Mouse (Mus musculus): ENCODE data around the gene Klk10.

Klk10 gene

GRCm38 (mm10) chr7:43796355-43796754 is 15.5 kb downstream of the Klk10 start:
- DNase-seq (ENCODE audit: low spot score): no peak

GRCm38 (mm10) chr7:43797333-43797769 is 16.5 kb downstream of the Klk10 start, which contains the start of gene Klk8:
Klk8 (plus strand) TSS chr7:43797577.
- peak; percentile 50 for DNase-seq (ENCODE audit: low spot score)

- DNase-seq (ENCODE audit: low spot score): peak; percentile 31
Measured at GRCm38 (mm10) chr7:43797844-43798462, 17.1 kb downstream of the Klk10 start.

- DNase-seq (ENCODE audit: low spot score): no peak
Measured at GRCm38 (mm10) chr7:43799876-43800275, 19.0 kb downstream of the Klk10 start.

- no peak for DNase-seq (ENCODE audit: low spot score)
Measured at GRCm38 (mm10) chr7:43810994-43811393, 30.2 kb downstream of the Klk10 start, which contains the start of gene Klk7. Klk7 (plus strand) TSS chr7:43811294.

GRCm38 (mm10) chr7:43815211-43815610 is 34.4 kb downstream of the Klk10 start:
- no peak for DNase-seq (ENCODE audit: low spot score)

GRCm38 (mm10) chr7:43816746-43817145 is 35.9 kb downstream of the Klk10 start:
- no peak for DNase-seq (ENCODE audit: low spot score)

GRCm38 (mm10) chr7:43821581-43821980 is 40.7 kb downstream of the Klk10 start:
- DNase-seq (ENCODE audit: low spot score): no peak

- DNase-seq (ENCODE audit: low spot score): no peak
Measured at GRCm38 (mm10) chr7:43824199-43824598, 43.4 kb downstream of the Klk10 start, which contains the start of gene Klk6. Klk6 (plus strand) TSS chr7:43824499.

- DNase-seq (ENCODE audit: low spot score): no peak
Measured at GRCm38 (mm10) chr7:43826056-43826455, 45.2 kb downstream of the Klk10 start.

- DNase-seq (ENCODE audit: low spot score): no peak
Measured at GRCm38 (mm10) chr7:43827706-43828105, 46.9 kb downstream of the Klk10 start.

- DNase-seq (ENCODE audit: low spot score): no peak
Measured at GRCm38 (mm10) chr7:43829006-43829405, 48.2 kb downstream of the Klk10 start.
